Mouse (Mus musculus) testis, adult 2 months (tissue): ENCODE data around the gene Cacna1i.

Source experiments
- CTCF ChIP-seq: fragments of 200-500 bp; IDR thresholded peaks from 2 replicates; pipeline ENCODE4 v1.5.1; 2012; ENCODE audit warnings: low read depth, mild to moderate bottlenecking, inconsistent platforms, low read length, moderate library complexity; ENCODE audit not compliant: control insufficient read depth, insufficient read depth, insufficient replicate concordance
- POLR2A ChIP-seq: fragments of 200-500 bp; IDR thresholded peaks from 2 replicates; pipeline ENCODE4 v1.6.1; 2012; ENCODE audit warnings: low read depth, mild to moderate bottlenecking, inconsistent platforms, low read length, moderate library complexity; ENCODE audit not compliant: control insufficient read depth

DNA sequence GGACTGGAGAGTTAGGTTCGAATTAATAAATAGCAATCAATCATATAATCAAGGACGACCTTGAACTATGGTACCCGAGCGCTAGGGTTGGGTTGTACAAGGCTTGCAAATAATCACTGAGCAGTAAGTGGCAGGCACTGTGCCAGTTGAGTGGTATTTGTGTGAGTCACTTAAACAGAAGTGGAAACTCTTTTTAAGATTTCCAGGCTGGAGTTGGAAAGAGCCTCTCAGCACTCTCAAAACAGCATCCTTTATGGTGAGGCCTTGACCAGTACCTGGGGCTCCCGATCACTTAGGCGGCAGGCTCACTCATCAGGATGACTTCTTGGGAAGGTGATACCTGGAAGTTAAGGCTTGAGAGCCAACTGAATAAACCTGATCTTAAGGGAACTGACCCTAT is 32.8 kb upstream of the Cacna1i start:
- TF ChIP-seq CTCF, result no peak
- no peak for TF ChIP-seq POLR2A
